Mouse (Mus musculus) liver, postnatal 0 days (tissue): ENCODE data around the gene Bcdin3d.

Experiments used
- CTCF ChIP-seq: sonication (generic); IDR thresholded peaks from 2 replicates; pipeline ENCODE4 v1.5.1; 2016; ENCODE audit warnings: antibody characterized with exemption, low read depth
- EP300 ChIP-seq: IDR thresholded peaks from 2 replicates; pipeline ENCODE4 v1.6.1; 2016; ENCODE audit warnings: antibody characterized with exemption, low read depth, mild to moderate bottlenecking

GRCm38 (mm10) chr15:99430394-99430793, 44.1 kb downstream of the Bcdin3d start:
- peak; percentile 11; the same call in 1 of the 2 replicates for TF ChIP-seq CTCF
- TF ChIP-seq EP300: no peak
